Mouse (Mus musculus) heart, embryonic 13.5 days (tissue): Measurements from ENCODE around the gene March10. TPM values are rescaled to one million over a fixed set of nuclear protein-coding genes. Genes with fewer than 3 reads are reported as not detected.
A peak's percentile ranks its signal among the peaks of the same experiment; 100 is the strongest.

Experiments used
- ATAC-seq: fragments of 200-750 bp; cut with Nextera tagmentation; 2 replicates; pipeline ENCODE4 v1.8.0; 2017; ENCODE audit warnings: moderate TSS enrichment; ENCODE audit not compliant: insufficient number of reproducible peaks, low FRiP score, low TSS enrichment; ENCODE audit errors: extremely low read depth
- H3K27ac ChIP-seq: fragments of 300-500 bp; sonication (generic); replicated peaks from 2 replicates; pipeline ENCODE4 v1.5.1; 2015; ENCODE audit warnings: moderate library complexity, mild to moderate bottlenecking, inconsistent platforms
- H3K27me3 ChIP-seq: fragments of 300-500 bp; sonication (generic); replicated peaks from 2 replicates; pipeline ENCODE4 v1.6.1; 2015; ENCODE audit warnings: mild to moderate bottlenecking, inconsistent platforms
- H3K36me3 ChIP-seq: fragments of 300-500 bp; sonication (generic); 2 replicates; pipeline ENCODE4 v1.6.1; 2015; ENCODE audit warnings: mild to moderate bottlenecking, inconsistent platforms
- H3K4me1 ChIP-seq: fragments of 300-500 bp; sonication (generic); 2 replicates; pipeline ENCODE4 v1.6.1; 2015; ENCODE audit warnings: inconsistent platforms
- H3K4me2 ChIP-seq: fragments of 300-500 bp; sonication (generic); 2 replicates; pipeline ENCODE4 v1.6.1; 2015; ENCODE audit warnings: inconsistent platforms, mild to moderate bottlenecking, moderate library complexity
- H3K4me3 ChIP-seq: fragments of 300-500 bp; sonication (generic); 2 replicates; pipeline ENCODE4 v1.5.1; 2015; ENCODE audit warnings: moderate library complexity, mild to moderate bottlenecking, inconsistent platforms
- H3K9ac ChIP-seq: fragments of 300-500 bp; sonication (generic); 2 replicates; pipeline ENCODE4 v1.6.1; 2015; ENCODE audit warnings: inconsistent platforms, mild to moderate bottlenecking, moderate library complexity
- H3K9me3 ChIP-seq: fragments of 300-500 bp; sonication (generic); 2 replicates; pipeline ENCODE4 v1.6.1; 2016; ENCODE audit warnings: inconsistent platforms
- WGBS: fragments of 180-500 bp; shearing (Covaris S2); methylation state at CpG from one replicate; pipeline ENCODE4 v1.1.7; 2015; ENCODE audit warnings: mixed read lengths; 5-methylcytosine and 5-hydroxymethylcytosine counted together
- polyA plus RNA-seq: library from polyadenylated mRNA; unstranded; fragments of >200 nt; fragmentation: Nextera tagmentation; extraction: Ambion mirVana; gene quantifications from 2 replicates; pipeline ENCODE4 v1.2.1, GENCODE M21; 2015

March10 gene
- polyA plus RNA-seq, 1 experiment from 2014 or later: 0.36 TPM

DNA sequence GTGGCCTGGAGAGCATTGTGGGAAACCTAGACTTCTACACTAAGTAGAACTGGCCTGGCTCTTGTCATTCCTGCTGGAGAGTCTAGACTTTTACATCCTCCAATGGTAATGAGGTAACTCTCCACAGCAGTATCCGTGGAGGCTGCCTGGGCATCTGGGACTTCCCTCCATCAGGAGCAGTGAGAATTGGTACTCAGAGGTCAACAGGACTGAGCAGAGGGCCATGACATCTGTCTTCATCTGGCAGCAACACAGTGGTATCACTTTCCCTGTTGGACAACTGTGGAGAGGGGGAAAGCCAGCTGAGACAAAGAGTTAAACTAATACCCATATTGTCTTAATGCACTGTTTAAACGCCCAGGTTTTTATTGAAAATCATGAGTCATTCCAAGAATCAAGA is 26.2 kb upstream of the March10 start:
- H3K9ac ChIP-seq: no peak overlapping the region
- no peak overlapping the region for H3K4me2 ChIP-seq
- no peak overlapping the region for H3K27ac ChIP-seq
- no peak overlapping the region for H3K4me3 ChIP-seq
- H3K27me3 ChIP-seq: no peaks in the 10 kb centered on the region
- H3K36me3 ChIP-seq: no peaks in the 10 kb centered on the region
- no peaks in the 10 kb centered on the region for H3K4me1 ChIP-seq
- no peak for ATAC-seq
- WGBS: 64% methylated on average over 2 of the region's 2 CpGs
- H3K9me3 ChIP-seq: no peaks in the 10 kb centered on the region

DNA sequence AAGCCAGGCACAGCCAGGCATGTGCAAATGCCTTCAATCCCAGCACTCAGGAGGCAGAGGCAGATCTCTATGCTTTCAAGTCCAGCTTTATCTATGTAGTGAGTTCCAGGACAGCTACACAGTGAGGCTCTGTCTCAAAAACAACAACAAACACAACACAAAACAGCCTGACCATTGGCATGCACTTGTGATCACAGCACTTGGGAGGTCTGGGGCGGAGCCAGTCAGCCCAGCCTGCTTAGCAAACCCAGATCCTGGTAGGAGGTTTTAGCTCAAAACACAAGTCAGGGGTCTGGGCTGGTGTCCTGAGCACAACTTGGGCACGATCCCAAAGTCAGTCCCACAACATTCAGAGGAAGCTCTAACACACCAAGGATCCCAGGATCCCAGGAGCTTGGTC is 18.2 kb upstream of the March10 start:
- WGBS: 59% methylated on average over 2 of the region's 2 CpGs
- Histone ChIP-seq H3K36me3 (no peaks in the 10 kb centered on the region), H3K9me3 (no peaks in the 10 kb centered on the region), H3K4me3 (no peak overlapping the region), H3K9ac (peak overlapping the region; percentile 19; the same call in 1 of the 2 replicates), H3K27ac (peak overlapping the region; percentile 43; the same call in 1 of the 2 replicates), H3K4me2 (no peak overlapping the region), H3K27me3 (no peaks in the 10 kb centered on the region), H3K4me1 (peaks cover 32% of the 10 kb centered on the region)
- ATAC-seq: no peak

DNA sequence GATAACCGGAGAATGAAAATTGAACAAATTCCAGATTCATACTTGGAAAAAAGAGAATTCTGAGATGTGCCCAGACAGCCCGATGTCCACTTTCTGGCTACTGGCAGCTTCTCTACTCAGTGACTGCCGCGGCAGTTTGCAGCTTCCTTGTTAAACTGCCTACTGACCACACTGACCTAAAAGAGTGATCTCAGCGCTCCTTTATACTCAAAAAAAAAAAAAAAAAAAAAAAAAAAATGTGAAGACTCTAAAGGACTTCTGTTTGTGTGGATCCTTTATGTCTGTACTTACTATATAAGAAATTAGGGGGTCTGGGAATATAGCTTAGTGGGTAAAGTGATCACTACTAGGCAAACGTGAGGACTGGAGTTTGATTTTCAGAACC is 17.8 kb upstream of the March10 start:
- Histone ChIP-seq H3K27ac (peak overlapping the region; percentile 84), H3K4me3 (no peak overlapping the region), H3K9ac (0 out of 2 replicates have a peak overlapping the region, but pooled peaks have one; percentile 19), H3K27me3 (no peaks in the 10 kb centered on the region), H3K9me3 (no peaks in the 10 kb centered on the region), H3K4me1 (peaks cover 36% of the 10 kb centered on the region), H3K4me2 (no peak overlapping the region), H3K36me3 (no peaks in the 10 kb centered on the region)
- WGBS: 38% methylated on average over 6 of the region's 6 CpGs
- no peak for ATAC-seq

- Histone ChIP-seq H3K4me1 (peaks cover 41% of the 10 kb centered on the region), H3K9me3 (no peaks in the 10 kb centered on the region), H3K27ac (peak overlapping the region; percentile 84), H3K4me3 (no peak overlapping the region), H3K4me2 (peak overlapping the region; percentile 35), H3K9ac (peak overlapping the region; percentile 40; the same call in 1 of the 2 replicates), H3K27me3 (no peaks in the 10 kb centered on the region), H3K36me3 (no peaks in the 10 kb centered on the region)
- no peak for ATAC-seq
- 26% methylated on average over 5 of the region's 5 CpGs for WGBS
These were observed 17.3 kb upstream of the March10 start for GRCm38 (mm10) chr11:105473716-105474351.

DNA sequence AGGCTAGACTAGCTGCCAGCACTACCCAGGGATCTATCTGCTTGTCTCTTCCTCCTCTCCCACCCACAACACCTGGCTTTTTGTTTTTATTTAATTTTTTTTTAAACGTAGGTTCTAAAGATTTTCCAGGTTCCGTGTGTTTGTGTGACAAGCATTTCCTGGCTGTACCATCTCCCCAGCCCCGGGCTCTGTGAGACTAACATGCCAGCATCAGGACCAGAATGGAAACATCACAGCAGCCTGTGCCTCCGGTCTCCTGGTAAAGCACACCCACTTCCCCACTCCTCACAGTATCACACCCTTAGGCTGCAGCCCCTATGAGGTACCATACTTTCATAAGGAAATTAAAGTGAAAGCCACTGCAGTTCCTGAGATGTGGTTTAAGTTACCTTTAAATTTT is 16.1 kb upstream of the March10 start:
- H3K4me2 ChIP-seq: no peak overlapping the region
- no peaks in the 10 kb centered on the region for H3K9me3 ChIP-seq
- no peak overlapping the region for H3K9ac ChIP-seq
- peaks cover 51% of the 10 kb centered on the region for H3K4me1 ChIP-seq
- H3K27me3 ChIP-seq: no peaks in the 10 kb centered on the region
- H3K27ac ChIP-seq: peak overlapping the region; percentile 26; the same call in 1 of the 2 replicates
- no peaks in the 10 kb centered on the region for H3K36me3 ChIP-seq
- ATAC-seq: no peak
- no peak overlapping the region for H3K4me3 ChIP-seq
- WGBS: 56% methylated on average over 4 of the region's 4 CpGs

- no peaks in the 10 kb centered on the region for H3K36me3 ChIP-seq
- 88% methylated on average over 4 of the region's 4 CpGs for WGBS
- H3K4me3 ChIP-seq: no peak overlapping the region
- no peaks in the 10 kb centered on the region for H3K9me3 ChIP-seq
- peaks cover 68% of the 10 kb centered on the region for H3K4me1 ChIP-seq
- no peak for ATAC-seq
- H3K9ac ChIP-seq: no peak overlapping the region
- no peaks in the 10 kb centered on the region for H3K27me3 ChIP-seq
- H3K4me2 ChIP-seq: no peak overlapping the region
- H3K27ac ChIP-seq: no peak overlapping the region
These were observed 14.4 kb upstream of the March10 start for GRCm38 (mm10) chr11:105470896-105471295.

- WGBS: 55% methylated on average over 4 of the region's 4 CpGs
- Histone ChIP-seq H3K9ac (0 out of 2 replicates have a peak overlapping the region, but pooled peaks have one; percentile 33), H3K27ac (peak overlapping the region; percentile 77), H3K4me3 (no peak overlapping the region), H3K9me3 (no peaks in the 10 kb centered on the region), H3K36me3 (no peaks in the 10 kb centered on the region), H3K27me3 (no peaks in the 10 kb centered on the region), H3K4me1 (peaks cover 74% of the 10 kb centered on the region), H3K4me2 (no peak overlapping the region)
- no peak for ATAC-seq
These were observed 13.0 kb upstream of the March10 start for GRCm38 (mm10) chr11:105469561-105469960.

GRCm38 (mm10) chr11:105469091-105469507 is 12.6 kb upstream of the March10 start:
- Histone ChIP-seq H3K27ac (peak overlapping the region; percentile 77), H3K9me3 (no peaks in the 10 kb centered on the region), H3K9ac (no peak overlapping the region), H3K4me3 (no peak overlapping the region), H3K27me3 (no peaks in the 10 kb centered on the region), H3K4me1 (peaks cover 74% of the 10 kb centered on the region), H3K36me3 (no peaks in the 10 kb centered on the region), H3K4me2 (no peak overlapping the region)
- 39% methylated on average over 8 of the region's 8 CpGs for WGBS
- no peak for ATAC-seq

GRCm38 (mm10) chr11:105468436-105468835 is 11.9 kb upstream of the March10 start:
- no peak for ATAC-seq
- WGBS: 64% methylated on average over 5 of the region's 5 CpGs

DNA sequence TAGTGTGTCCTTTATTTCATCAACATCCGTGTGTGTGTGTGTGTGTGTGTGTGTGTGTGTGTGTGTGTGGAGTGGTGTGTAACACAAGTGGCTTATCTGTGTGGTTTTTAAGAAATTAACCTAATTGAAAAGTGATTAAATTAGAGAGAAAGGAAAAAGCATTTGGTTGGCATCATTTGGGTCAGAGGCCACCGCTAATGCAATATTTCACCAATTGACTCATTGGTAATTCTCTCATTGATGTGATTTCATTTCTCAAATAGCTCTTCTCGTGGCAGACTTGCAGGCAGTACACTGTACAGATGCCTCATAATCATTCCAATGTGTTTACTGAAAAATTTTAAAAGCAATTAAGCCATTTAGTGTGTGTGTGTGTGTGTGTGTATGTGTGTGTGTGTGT is 11.3 kb upstream of the March10 start:
- Histone ChIP-seq H3K27me3 (no peaks in the 10 kb centered on the region), H3K4me3 (no peak overlapping the region), H3K9me3 (no peaks in the 10 kb centered on the region), H3K36me3 (no peaks in the 10 kb centered on the region), H3K27ac (peak overlapping the region; percentile 77), H3K9ac (peak overlapping the region; percentile 52; the same call in 1 of the 2 replicates), H3K4me2 (no peak overlapping the region), H3K4me1 (peaks cover 71% of the 10 kb centered on the region)
- no peak for ATAC-seq
- WGBS: 75% methylated on average over 3 of the region's 3 CpGs

More at GRCm38 (mm10) chr11:105468436-105468835, 11.9 kb upstream of the March10 start:
- Histone ChIP-seq H3K4me3 (no peak overlapping the region), H3K9ac (no peak overlapping the region), H3K27ac (peak overlapping the region; percentile 77), H3K27me3 (no peaks in the 10 kb centered on the region), H3K36me3 (no peaks in the 10 kb centered on the region), H3K9me3 (no peaks in the 10 kb centered on the region), H3K4me1 (peaks cover 74% of the 10 kb centered on the region), H3K4me2 (no peak overlapping the region)

DNA sequence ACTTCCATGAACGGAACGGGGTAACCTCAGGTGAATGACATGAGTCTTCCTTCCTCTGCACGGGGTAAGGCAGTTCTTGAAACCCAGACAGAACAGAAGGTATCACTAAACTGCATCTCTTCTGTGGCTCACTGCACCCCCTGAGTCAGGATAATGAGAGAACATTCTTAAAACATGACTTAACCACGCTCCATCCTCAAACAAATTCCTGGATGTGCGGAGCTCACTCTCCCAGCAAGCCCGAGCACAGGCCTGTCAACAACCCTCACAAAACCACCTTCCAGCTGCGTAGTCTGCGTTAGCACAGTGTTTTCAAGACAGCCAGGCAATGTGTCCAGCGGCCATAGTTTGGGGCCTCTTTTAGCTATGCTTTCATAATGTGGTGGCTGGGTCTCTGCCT is 10.7 kb upstream of the March10 start:
- Histone ChIP-seq H3K27me3 (no peaks in the 10 kb centered on the region), H3K4me1 (peaks cover 72% of the 10 kb centered on the region), H3K36me3 (no peaks in the 10 kb centered on the region), H3K9me3 (no peaks in the 10 kb centered on the region), H3K27ac (peak overlapping the region; percentile 77), H3K4me3 (no peak overlapping the region), H3K4me2 (peak overlapping the region; percentile 22; the same call in 1 of the 2 replicates), H3K9ac (peak overlapping the region; percentile 52; the same call in 1 of the 2 replicates)
- no peak for ATAC-seq
- 15% methylated on average over 9 of the region's 9 CpGs for WGBS

DNA sequence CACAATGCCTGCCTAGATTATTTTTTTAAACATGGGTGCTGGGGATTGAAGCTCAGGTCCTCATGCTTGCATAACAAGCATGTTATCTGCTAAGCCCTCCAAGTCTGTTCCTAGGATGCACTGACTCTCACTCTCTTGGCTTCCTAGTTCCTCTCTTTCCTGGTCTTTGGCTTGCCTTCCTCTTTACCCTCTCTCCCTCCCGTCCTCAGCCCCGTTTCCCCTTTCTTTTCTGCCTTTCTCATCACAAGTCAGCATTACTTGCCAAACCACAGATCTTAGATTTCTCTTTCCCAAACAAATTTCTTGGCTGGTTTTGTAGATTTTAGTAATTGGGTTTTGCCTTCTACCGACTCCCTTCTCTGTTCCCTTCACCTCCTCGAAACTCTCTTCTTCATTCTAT is 10.2 kb upstream of the March10 start:
- no peak overlapping the region for H3K9ac ChIP-seq
- peaks cover 72% of the 10 kb centered on the region for H3K4me1 ChIP-seq
- H3K27me3 ChIP-seq: no peaks in the 10 kb centered on the region
- 43% methylated on average over 4 of the region's 4 CpGs for WGBS
- H3K36me3 ChIP-seq: no peaks in the 10 kb centered on the region
- H3K9me3 ChIP-seq: no peaks in the 10 kb centered on the region
- peak overlapping the region; percentile 77 for H3K27ac ChIP-seq
- ATAC-seq: no peak
- H3K4me2 ChIP-seq: 0 out of 2 replicates have a peak overlapping the region, but pooled peaks have one; percentile 22
- H3K4me3 ChIP-seq: no peak overlapping the region
